Mouse (Mus musculus): ENCODE results near the gene Bfsp1. TPM values are rescaled to one million over a fixed set of nuclear protein-coding genes. Genes with fewer than 3 reads are reported as not detected.

Bfsp1 gene
- polyA plus RNA-seq, 1 experiment from 2014 or later: 1.6 TPM

DNA sequence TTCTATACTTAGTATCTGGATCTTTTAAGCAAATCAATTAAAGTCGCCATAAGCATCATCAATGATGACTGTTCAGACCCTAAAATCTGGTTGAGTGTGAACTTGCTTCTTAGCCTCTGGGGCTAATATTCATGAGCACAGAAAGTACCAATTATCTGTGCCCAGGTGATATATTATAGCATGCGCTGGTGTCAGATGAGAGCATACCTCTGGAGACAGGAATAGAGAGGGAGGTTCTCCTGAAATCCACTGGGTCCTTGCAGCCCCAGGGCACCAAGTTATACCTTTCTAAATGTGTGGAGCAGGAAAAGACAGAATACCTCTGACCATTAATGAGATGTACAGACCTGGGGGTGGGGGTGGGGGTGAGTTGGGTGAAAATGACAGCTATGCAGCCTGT lies 82.7 kb downstream of the Bfsp1 start:
- Histone ChIP-seq H3K9ac (ENCODE audit: low read depth, low read length) (no peak overlapping the region), H3K4me1 (replicated peaks; ENCODE audit: insufficient read depth, low read length) (no peaks in the 10 kb centered on the region), H3K4me3 (replicated peaks; ENCODE audit: low read depth, low read length) (no peak overlapping the region), H3K36me3 (ENCODE audit: insufficient read depth, low read length) (no peaks in the 10 kb centered on the region), H3K27ac (no peak overlapping the region), H3K27me3 (ENCODE audit: insufficient read depth, low read length) (no peaks in the 10 kb centered on the region), H3K9me3 (replicated peaks; ENCODE audit: low read length) (no peaks in the 10 kb centered on the region), H3K4me2 (ENCODE audit: low read length) (no peak overlapping the region)
- no peak for TF ChIP-seq CTCF (IDR thresholded peaks at IDR 0.05; ENCODE audit: low read depth)
- WGBS: 78% methylated on average over 2 of the region's 2 CpGs
- ATAC-seq (replicated peaks; ENCODE audit: low FRiP score, low read depth) (no peak), DNase-seq (ENCODE audit: low spot score) (no peak)

Other genes with a start within 250 kb of the Bfsp1 start
- gene Dstn, start 52.1 kb upstream of the Bfsp1 start, polyA plus RNA-seq (2015; fragmentation: Nextera tagmentation; extraction: Ambion mirVana): 513 and 555 TPM in 2 replicates
- 68.7 and 81.7 TPM in 2 replicates for gene Rrbp1, start 148.1 kb upstream of the Bfsp1 start, polyA plus RNA-seq (2015; fragmentation: Nextera tagmentation; extraction: Ambion mirVana)
- gene Banf2, start 169.9 kb upstream of the Bfsp1 start, polyA plus RNA-seq (2015; fragmentation: Nextera tagmentation; extraction: Ambion mirVana): not detected in 2 replicates